In genomic region chr14:77646196-77646595, GRCm38 (mm10) we compare ENCODE assay signal across 22 mouse cellular contexts.
"Had no signal": no experiment of that assay in that cellular context is flagged by ENCODE, and none has a peak within 500 bp of the region (broad histone marks: within the 10 kb centered on the region; RNA-seq: fewer than 3 reads in every experiment).

No protein-coding gene starts in this region.

- DNase-seq: lung, adult 2 months; lung, postnatal 14 days; lung, postnatal 36 days; retina, postnatal 1 day; right cerebral cortex, adult 18-20 months; right cerebral cortex, postnatal 25 days; right cerebral cortex, postnatal 4 days; thymus, adult 2 months; thymus, postnatal 25 days; thymus, postnatal 4 days had no signal

- H3K4me2 ChIP-seq: liver, embryonic 15.5 days; lung, embryonic 15.5 days; midbrain, embryonic 11.5 days; midbrain, embryonic 13.5 days; midbrain, embryonic 15.5 days; neural tube, embryonic 13.5 days; neural tube, embryonic 15.5 days; stomach, embryonic 15.5 days had no signal

- H3K4me3 ChIP-seq: liver, embryonic 15.5 days; lung, embryonic 15.5 days; midbrain, embryonic 13.5 days; midbrain, embryonic 15.5 days; myocyte; neural tube, embryonic 13.5 days; neural tube, embryonic 15.5 days; stomach, embryonic 15.5 days had no signal

- H3K27ac ChIP-seq: liver, embryonic 15.5 days; lung, embryonic 15.5 days; macrophage; midbrain, embryonic 13.5 days; midbrain, embryonic 15.5 days; neural tube, embryonic 13.5 days; neural tube, embryonic 15.5 days; stomach, embryonic 15.5 days; stomach, postnatal 0 days had no signal

- H3K4me1 ChIP-seq: liver, embryonic 15.5 days; lung, embryonic 15.5 days; stomach, embryonic 15.5 days had no signal

- H3K27me3 ChIP-seq: liver, embryonic 15.5 days; lung, embryonic 15.5 days; midbrain, embryonic 13.5 days; midbrain, embryonic 15.5 days; neural tube, embryonic 13.5 days; neural tube, embryonic 15.5 days; stomach, embryonic 15.5 days had no signal

- H3K36me3 ChIP-seq: liver, embryonic 15.5 days; lung, embryonic 15.5 days; midbrain, embryonic 13.5 days; midbrain, embryonic 15.5 days; neural tube, embryonic 13.5 days; neural tube, embryonic 15.5 days; stomach, embryonic 15.5 days had no signal

- H3K9me3 ChIP-seq: liver, embryonic 15.5 days; lung, embryonic 15.5 days; midbrain, embryonic 13.5 days; midbrain, embryonic 15.5 days; neural tube, embryonic 13.5 days; neural tube, embryonic 15.5 days; stomach, embryonic 15.5 days had no signal

- ATAC-seq: lung, postnatal 0 days; midbrain, embryonic 13.5 days; midbrain, embryonic 15.5 days had no signal

- H3K9ac ChIP-seq: liver, embryonic 15.5 days; lung, embryonic 15.5 days; midbrain, embryonic 13.5 days; midbrain, embryonic 15.5 days; neural tube, embryonic 13.5 days; neural tube, embryonic 15.5 days; stomach, embryonic 15.5 days had no signal
